Mouse (Mus musculus) myocyte (in vitro differentiated cells): ENCODE data around the gene Hfe. TPM values are rescaled to one million over a fixed set of nuclear protein-coding genes. Genes with fewer than 3 reads are reported as not detected.

Source experiments
- H3K27me3 ChIP-seq: one replicate; pipeline ENCODE4 v1.6.1; 2011; ENCODE audit not compliant: control insufficient read depth, insufficient read depth, insufficient read length
- H3K36me3 ChIP-seq: one replicate; pipeline ENCODE4 v1.6.1; 2011; ENCODE audit not compliant: control insufficient read depth, insufficient read depth
- H3K4me2 ChIP-seq: one replicate; pipeline ENCODE4 v1.6.1; 2011; ENCODE audit warnings: low read depth, control low read depth
- H3K4me3 ChIP-seq: one replicate; pipeline ENCODE4 v1.5.1; 2011; ENCODE audit warnings: mild to moderate bottlenecking, control low read depth, moderate library complexity
- H3K79me2 ChIP-seq: one replicate; pipeline ENCODE4 v1.6.1; 2011; ENCODE audit not compliant: control insufficient read depth, insufficient read depth
- H3ac ChIP-seq: one replicate; pipeline ENCODE4 v1.6.1; 2011; ENCODE audit not compliant: control insufficient read depth, insufficient read length
- CEBPB ChIP-seq: IDR thresholded peaks from 2 replicates; pipeline ENCODE4 v1.6.1; 2011; ENCODE audit warnings: mild to moderate bottlenecking, moderate library complexity; ENCODE audit not compliant: poor library complexity, insufficient read depth, severe bottlenecking
- E2F4 ChIP-seq: IDR thresholded peaks from one replicate; pipeline ENCODE4 v1.6.1; 2011; ENCODE audit warnings: mild to moderate bottlenecking, control low read depth, moderate library complexity; ENCODE audit not compliant: insufficient read depth
- MAX ChIP-seq: IDR thresholded peaks from one replicate; pipeline ENCODE4 v1.6.1; 2011; ENCODE audit warnings: low read depth, mild to moderate bottlenecking, control low read depth
- MYOD1 ChIP-seq, 3 experiments: IDR thresholded peaks; one replicate each; pipeline ENCODE4 v1.6.1; 2011; ENCODE audit warnings: control low read depth in 2 of 3, low read depth in 2 of 3, mild to moderate bottlenecking in 2 of 3, moderate library complexity in 1 of 3; ENCODE audit not compliant: insufficient read length in 2 of 3, control insufficient read depth in 1 of 3
- MYOG ChIP-seq, 3 experiments: IDR thresholded peaks; one replicate each; pipeline ENCODE4 v1.6.1; 2011; ENCODE audit warnings: control low read depth in 2 of 3, low read depth in 2 of 3, mild to moderate bottlenecking in 2 of 3; ENCODE audit not compliant: insufficient read length in 2 of 3, control insufficient read depth in 1 of 3, insufficient read depth in 1 of 3
- POLR2A ChIP-seq: IDR thresholded peaks from one replicate; pipeline ENCODE4 v1.6.1; 2011; ENCODE audit warnings: low read depth, mild to moderate bottlenecking, control low read depth, moderate library complexity; ENCODE audit not compliant: insufficient read length
- POLR2AphosphoS2 ChIP-seq: IDR thresholded peaks from one replicate; pipeline ENCODE4 v1.6.1; 2011; ENCODE audit warnings: low read depth, control low read depth; ENCODE audit not compliant: insufficient read length
- REST ChIP-seq: IDR thresholded peaks from one replicate; pipeline ENCODE4 v1.6.1; 2011; ENCODE audit warnings: mild to moderate bottlenecking, control low read depth, moderate library complexity; ENCODE audit not compliant: insufficient read depth, insufficient read length
- SRF ChIP-seq: IDR thresholded peaks from one replicate; pipeline ENCODE4 v1.6.1; 2011; ENCODE audit warnings: low read depth; ENCODE audit not compliant: control insufficient read depth, insufficient read length
- TCF12 ChIP-seq: IDR thresholded peaks from one replicate; pipeline ENCODE4 v1.6.1; 2011; ENCODE audit warnings: mild to moderate bottlenecking, control low read depth; ENCODE audit not compliant: poor library complexity, insufficient read depth, severe bottlenecking
- TCF3 ChIP-seq: IDR thresholded peaks from one replicate; pipeline ENCODE4 v1.6.1; 2011; ENCODE audit warnings: low read depth, control low read depth; ENCODE audit not compliant: insufficient read length
- USF1 ChIP-seq: IDR thresholded peaks from one replicate; pipeline ENCODE4 v1.6.1; 2011; ENCODE audit warnings: low read depth, mild to moderate bottlenecking, control low read depth, moderate library complexity
- polyA plus RNA-seq: library from polyadenylated mRNA; unstranded; fragments of >200 nt; fragmentation: generic; extraction: Trizol; gene quantifications from one replicate; pipeline ENCODE4 v1.2.1, GENCODE M21; 2012; ENCODE audit warnings: missing spikeins

The Hfe gene
- polyA plus RNA-seq, 1 experiment: 5.1 TPM

DNA sequence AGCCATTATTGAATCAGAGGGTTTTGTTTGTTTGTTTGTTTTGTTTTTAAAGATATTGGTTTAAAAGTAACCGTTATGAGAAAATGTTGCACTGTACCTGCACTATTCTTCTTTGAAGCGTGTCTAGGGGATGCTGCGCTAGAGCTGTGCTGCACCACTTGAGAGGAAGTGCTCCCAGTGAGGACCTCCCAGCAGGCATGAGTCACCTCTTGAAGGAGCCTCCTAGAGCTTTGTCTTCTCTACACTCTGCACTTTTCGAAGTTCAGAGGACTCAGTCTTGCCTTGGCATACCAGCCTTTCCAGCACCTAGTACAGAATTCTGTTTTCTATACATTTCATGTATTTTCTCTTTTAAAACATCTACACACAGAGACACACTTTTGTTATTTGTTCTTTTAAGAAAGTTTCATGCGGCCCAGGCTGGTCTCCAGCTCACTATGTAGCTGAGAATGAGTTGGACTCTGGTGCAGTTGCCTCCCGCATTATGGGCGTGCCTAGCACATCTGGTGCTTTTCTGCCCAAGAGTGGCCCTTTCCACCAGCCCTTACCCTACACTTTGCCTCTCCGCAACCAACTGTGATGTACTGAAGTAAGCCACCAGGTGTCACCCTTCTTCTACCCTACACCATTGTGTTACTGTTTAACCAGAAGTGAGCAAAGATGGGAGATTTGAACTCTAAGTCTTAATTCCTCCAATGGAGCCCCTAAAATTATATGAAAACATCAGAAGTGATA lies 9.7 kb downstream of the Hfe start:
- no peaks in the 10 kb centered on the region for H3K27me3 ChIP-seq

DNA sequence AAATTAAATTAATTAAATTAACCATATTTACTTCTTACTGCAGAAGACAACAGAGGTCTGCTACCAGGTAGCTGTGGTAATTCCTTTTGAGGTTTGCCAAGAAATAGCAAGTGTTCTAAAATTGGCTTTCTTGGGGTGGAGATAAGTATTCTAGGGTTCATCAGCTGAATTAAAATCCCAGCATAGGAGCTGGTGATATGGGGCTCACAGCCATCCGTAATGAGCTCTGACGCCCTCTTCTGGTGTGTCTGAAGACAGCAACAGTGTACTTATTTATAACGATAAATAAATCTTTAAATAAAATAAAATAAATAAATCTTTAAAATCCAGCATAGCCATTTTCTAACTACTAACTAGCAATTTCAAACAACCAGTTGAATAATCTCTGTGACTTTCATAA lies 10.9 kb downstream of the Hfe start:
- no peaks in the 10 kb centered on the region for H3K79me2 ChIP-seq
- TF ChIP-seq TCF12: no peak
- TF ChIP-seq REST: no peak
- no peak for TF ChIP-seq SRF
- no peak for TF ChIP-seq POLR2A
- no peak for TF ChIP-seq E2F4
- TF ChIP-seq MAX: no peak
- TF ChIP-seq CEBPB: no peak
- no peak for TF ChIP-seq USF1
- TF ChIP-seq POLR2AphosphoS2: no peak
- TF ChIP-seq MYOD1 (IDR thresholded peaks at IDR 0.05; ENCODE audit: control insufficient read depth in 1 of 3, insufficient read length in 2 of 3, low read depth in 2 of 3): no peak
- no peak for TF ChIP-seq MYOG (IDR thresholded peaks at IDR 0.05; ENCODE audit: control insufficient read depth in 1 of 3, insufficient read depth in 1 of 3, insufficient read length in 2 of 3, low read depth in 2 of 3)
- no peak for TF ChIP-seq TCF3
- no peaks in the 10 kb centered on the region for H3K36me3 ChIP-seq
- H3K27me3 ChIP-seq: no peaks in the 10 kb centered on the region
- H3ac ChIP-seq: no peak overlapping the region
- H3K4me2 ChIP-seq: no peak overlapping the region
- H3K4me3 ChIP-seq: no peak overlapping the region

More for the DNA sequence above, 9.7 kb downstream of the Hfe start:
- TF ChIP-seq POLR2A: no peak
- no peak for TF ChIP-seq MAX
- TF ChIP-seq MYOG (IDR thresholded peaks at IDR 0.05; ENCODE audit: control insufficient read depth in 1 of 3, insufficient read depth in 1 of 3, insufficient read length in 2 of 3, low read depth in 2 of 3): no peak
- no peak for TF ChIP-seq TCF3
- no peak for TF ChIP-seq CEBPB
- TF ChIP-seq E2F4: no peak
- TF ChIP-seq POLR2AphosphoS2: no peak
- no peak for TF ChIP-seq MYOD1 (IDR thresholded peaks at IDR 0.05; ENCODE audit: control insufficient read depth in 1 of 3, insufficient read length in 2 of 3, low read depth in 2 of 3)
- TF ChIP-seq REST: no peak
- no peak for TF ChIP-seq SRF
- TF ChIP-seq TCF12: no peak
- TF ChIP-seq USF1: no peak
- no peaks in the 10 kb centered on the region for H3K79me2 ChIP-seq
- H3K4me2 ChIP-seq: peak overlapping the region; percentile 49
- H3K36me3 ChIP-seq: no peaks in the 10 kb centered on the region
- H3K4me3 ChIP-seq: no peak overlapping the region
- H3ac ChIP-seq: no peak overlapping the region

DNA sequence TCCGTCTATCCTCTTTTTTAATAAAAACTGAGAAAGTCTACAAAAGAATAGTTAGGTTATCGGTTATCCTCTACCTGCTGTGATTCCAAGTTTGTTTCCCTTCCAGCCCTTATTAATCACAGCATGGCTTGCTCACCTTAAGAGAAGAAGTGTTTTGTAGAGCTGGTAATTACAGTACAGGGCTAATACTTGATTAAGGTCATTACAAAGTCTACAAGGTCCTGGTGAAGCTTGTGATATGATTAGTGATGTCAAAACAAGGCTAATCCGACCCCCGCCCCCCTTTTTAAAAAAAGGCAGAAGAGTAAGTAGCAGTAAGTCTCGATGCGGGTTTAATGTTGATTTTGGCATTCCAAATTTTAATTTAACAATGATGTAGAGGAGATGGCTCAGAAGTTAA lies 11.7 kb downstream of the Hfe start:
- no peaks in the 10 kb centered on the region for H3K27me3 ChIP-seq
- H3K79me2 ChIP-seq: no peaks in the 10 kb centered on the region
- no peak overlapping the region for H3ac ChIP-seq
- no peak for TF ChIP-seq TCF3
- H3K4me2 ChIP-seq: peak overlapping the region; percentile 99
- H3K36me3 ChIP-seq: no peaks in the 10 kb centered on the region
- H3K4me3 ChIP-seq: no peak overlapping the region

DNA sequence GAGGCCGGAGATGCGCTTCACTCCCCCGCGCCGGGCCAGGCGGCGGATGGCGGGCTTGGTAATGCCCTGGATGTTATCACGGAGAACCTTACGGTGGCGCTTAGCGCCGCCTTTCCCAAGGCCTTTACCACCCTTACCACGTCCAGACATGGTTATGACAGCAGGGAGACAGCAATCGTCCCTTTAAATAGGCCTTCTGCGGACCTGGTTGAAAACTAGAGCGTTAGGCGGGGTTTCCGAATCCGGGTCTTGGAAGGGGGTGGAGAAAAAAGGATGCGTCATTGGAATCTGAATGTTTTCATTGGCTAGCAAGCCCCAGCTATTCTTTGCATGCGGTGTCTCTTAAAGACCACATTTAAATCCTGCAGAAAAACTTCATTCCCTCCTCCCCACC lies 12.4 kb downstream of the Hfe start, which contains the start of gene Hist1h4c:
Gene Hist1h4c (minus strand): TSS at position 155 of the 394 bp plus-strand sequence.
- no peaks in the 10 kb centered on the region for H3K79me2 ChIP-seq
- H3K4me2 ChIP-seq: peak within 1 kb of the TSS; percentile 99
- H3K4me3 ChIP-seq: peak within 1 kb of the TSS; percentile 19
- no peaks in the 10 kb centered on the region for H3K27me3 ChIP-seq
- no peak within 1 kb of the TSS for H3ac ChIP-seq
- no peaks in the 10 kb centered on the region for H3K36me3 ChIP-seq
- TF ChIP-seq POLR2AphosphoS2: peak; percentile 99
- peak; percentile 97 for TF ChIP-seq POLR2A
- TF ChIP-seq CEBPB: 0 out of 2 replicates have a peak, but pooled peaks have one; percentile 39
- no peak for TF ChIP-seq MAX

DNA sequence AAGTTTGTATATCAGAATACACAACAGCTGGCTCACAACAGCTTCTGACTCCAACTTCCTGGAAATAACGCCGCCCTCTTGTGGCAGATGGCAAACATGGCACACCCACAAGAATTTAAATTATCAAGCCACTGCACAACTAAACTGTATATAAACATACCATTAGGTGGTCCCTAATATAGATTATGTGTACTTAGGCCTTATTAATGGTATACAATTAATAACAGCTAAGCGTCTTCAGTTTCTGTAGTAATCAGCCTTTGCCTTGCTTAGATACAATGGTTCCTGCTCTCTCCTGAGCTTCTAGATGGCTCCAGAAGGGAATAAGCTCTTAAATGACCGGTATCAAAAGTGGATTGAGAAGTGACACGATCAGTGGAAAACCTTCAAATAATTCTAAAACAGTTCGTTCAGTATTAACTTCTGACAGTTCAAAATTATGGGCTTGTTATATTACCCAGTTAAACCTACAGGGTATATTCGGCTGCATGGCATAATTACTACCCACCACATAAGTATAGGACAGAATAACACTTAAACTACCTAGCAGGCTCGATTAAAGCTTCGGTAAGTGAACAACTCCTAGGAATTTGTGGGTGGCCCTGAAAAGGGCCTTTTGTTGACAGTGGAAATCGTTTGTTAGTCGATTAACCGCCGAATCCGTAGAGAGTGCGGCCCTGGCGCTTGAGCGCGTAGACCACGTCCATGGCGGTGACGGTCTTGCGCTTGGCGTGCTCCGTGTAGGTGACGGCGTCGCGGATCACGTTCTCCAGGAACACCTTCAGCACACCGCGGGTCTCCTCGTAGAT lies 13.0 kb downstream of the Hfe start:
- Histone ChIP-seq H3K36me3 (no peaks in the 10 kb centered on the region), H3K27me3 (no peaks in the 10 kb centered on the region), H3K4me2 (peak overlapping the region; percentile 80), H3ac (no peak overlapping the region), H3K79me2 (no peaks in the 10 kb centered on the region), H3K4me3 (peak overlapping the region; percentile 19)
- TF ChIP-seq POLR2AphosphoS2 (no peak), POLR2A (peak; percentile 45), MYOD1 (IDR thresholded peaks at IDR 0.05; ENCODE audit: control insufficient read depth in 1 of 3, insufficient read length in 2 of 3, low read depth in 2 of 3) (peak in 1 of 3 experiments; percentile 30)
